Mouse (Mus musculus) heart, postnatal 10 days (tissue): ENCODE results near the gene Nme2. TPM values are rescaled to one million over a fixed set of nuclear protein-coding genes. Genes with fewer than 3 reads are reported as not detected.

Experiments
- DNase-seq, 2 experiments: peaks; one replicate each; pipeline ENCODE4 v3.0.0; 2021
- intact Hi-C: fragments of 180-260 bp; cut with DNase I; formaldehyde crosslinking; loops from one replicate; pipeline ENCODE4 v1.15.1; 2025
- total RNA-seq, 2 experiments: library from RNA; stranded (reverse); gene quantifications; 2 replicates each; pipeline ENCODE4 v1.2.3; 2021

The Nme2 gene
- 1,000 to 10,000 TPM; 1,170 to 1,184 TPM for total RNA-seq

DNA sequence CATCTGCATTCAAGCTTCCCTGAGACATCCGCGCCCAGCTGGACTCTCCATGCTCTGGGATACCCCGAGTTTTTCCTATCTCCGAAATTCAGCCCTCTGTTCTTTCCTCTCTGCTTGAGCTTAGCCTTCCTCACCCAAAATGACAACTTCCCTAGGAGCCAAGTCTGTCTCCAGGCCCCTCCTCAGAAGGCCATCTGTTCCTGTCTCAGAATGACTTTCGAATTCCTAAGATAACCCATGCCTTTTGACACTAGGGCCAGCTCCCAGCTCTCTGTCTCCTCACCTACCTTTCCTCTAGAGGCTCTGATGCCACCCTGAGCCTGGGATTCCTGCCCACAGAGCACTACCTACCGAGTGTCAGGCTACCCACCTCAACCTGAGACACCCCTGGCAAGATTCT, at the start of gene Nme2:
Gene Nme2 (minus strand): TSS at position 101 of the 400 bp plus-strand sequence.
- intact Hi-C loops: no loop called here

DNA sequence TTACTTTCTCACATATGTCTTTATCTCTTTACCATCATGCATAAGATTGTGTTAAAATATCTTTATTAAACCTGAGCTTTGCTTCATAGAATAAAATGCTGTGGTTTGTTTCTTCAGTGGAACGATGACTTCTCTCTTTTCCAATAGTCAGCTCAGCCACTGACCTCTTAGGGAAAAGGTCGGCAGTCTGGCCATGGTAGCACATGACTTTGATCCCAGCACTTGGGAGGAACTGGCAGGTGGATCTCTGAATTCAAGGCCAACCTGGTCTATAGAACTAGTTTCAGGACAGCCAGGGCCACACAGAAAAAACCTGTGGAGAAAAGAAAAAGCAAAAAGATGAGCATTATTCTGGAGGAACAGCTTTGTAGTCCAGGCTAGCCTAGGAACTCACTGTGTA, 47.3 kb upstream of the Nme2 start:
- intact Hi-C loops: no loop called here
- DNase-seq: no peak

More for the DNA sequence above, at the start of gene Nme2:
- DNase-seq: no peak

DNA sequence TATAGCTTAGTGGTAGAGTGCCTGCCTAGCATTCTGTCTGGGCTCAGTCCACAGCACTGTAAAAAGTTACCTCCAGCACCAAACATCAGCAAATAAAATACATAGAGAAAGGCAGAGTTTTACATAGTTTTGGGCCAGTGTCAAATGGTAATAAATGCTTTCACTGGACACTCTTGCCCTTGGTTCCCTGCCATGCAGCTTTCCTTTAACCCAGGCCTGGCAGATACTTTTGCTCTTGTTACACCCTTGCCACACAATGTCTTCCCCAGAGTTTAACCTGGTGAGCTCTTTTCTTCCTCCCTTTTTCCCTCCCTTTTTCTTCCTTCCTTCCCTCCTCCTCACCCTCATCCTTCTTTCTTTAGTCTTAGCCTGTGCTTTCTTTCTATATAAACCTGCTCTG, 43.2 kb upstream of the Nme2 start:
- intact Hi-C loops: loop anchor here (5.0 kb wide), 1 partner anchor 112 kb away; the partner anchor contains the start of genes Mbtd1 and Utp18
- no peak for DNase-seq

DNA sequence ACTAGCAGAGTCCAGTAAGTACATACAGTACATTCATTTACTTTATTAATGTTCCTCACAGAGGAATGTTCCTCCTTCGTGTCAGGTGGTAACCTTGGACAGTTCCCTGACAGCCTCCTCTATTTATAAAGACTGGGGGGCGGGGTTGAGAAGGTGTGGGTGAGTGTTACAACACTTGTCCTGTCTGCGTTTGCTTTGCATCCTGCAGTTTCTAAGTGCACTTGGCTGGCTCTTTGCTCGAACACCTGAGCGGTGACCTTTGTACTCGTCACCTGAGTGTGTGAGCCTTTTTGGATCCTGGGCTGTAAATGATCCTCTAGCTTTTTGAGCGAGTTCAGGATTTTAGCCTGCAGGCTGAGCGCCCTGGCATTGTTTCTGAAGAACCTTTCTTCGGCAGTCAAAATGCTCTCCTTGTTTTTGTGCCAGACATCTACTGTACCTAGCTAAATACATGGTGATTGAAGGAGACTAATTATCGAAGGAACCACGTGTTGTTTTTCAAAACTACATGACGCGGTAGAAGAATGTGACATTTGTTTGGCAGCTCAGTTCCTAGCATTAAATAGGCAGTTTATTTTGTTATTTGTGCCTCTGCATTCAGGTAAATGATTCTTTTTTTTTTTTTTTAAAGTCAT, 41.2 kb upstream of the Nme2 start:
- intact Hi-C loops: loop anchor here (2.0 to 5.0 kb wide), 2 partner anchors 50 to 110 kb away; partner anchors contain the start of genes Mbtd1 and Utp18
- peak; percentile 58 to 60 for DNase-seq

DNA sequence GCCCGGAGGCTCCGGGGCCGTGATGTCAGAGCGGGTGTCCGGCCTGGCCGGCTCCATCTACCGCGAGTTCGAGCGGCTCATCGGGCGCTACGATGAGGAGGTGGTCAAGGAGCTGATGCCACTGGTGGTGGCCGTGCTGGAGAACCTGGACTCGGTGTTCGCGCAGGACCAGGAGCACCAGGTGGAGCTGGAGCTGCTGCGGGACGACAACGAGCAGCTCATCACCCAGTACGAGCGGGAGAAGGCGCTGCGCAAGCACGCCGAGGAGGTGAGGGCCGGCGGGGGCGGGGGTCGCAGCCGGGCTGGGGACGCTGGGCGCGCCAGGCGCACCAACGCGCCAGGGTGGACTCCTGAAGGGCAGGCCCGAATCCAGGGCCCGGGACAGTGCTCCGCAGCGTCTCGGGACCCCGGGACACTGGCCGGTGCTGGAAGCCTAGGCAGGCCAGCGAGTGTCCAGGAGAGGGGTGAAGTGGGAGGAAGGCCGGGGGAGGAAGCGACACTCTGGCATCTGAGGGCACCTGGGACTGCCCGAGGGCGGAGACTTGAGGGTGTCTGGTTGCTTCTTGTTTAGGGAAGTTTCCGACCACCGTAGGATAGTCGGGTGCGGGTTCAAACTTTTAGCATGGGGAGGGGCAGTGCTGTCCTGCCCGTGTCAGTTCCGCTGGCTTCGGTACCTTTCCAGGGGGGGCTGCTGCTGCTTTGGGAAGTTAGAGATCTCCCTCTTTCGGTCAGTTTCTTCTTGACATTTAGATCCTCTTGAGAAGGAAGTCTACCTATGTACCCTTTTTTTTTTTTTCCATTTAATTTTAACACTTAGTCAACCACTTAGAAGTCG, 40.5 kb upstream of the Nme2 start:
- intact Hi-C loops: loop anchor here (1.0 to 5.0 kb wide), 3 partner anchors 28 to 109 kb away; partner anchors contain the start of genes Gm20390, Mbtd1, Nme1 and Utp18
- peak; percentile 55 to 74 for DNase-seq

DNA sequence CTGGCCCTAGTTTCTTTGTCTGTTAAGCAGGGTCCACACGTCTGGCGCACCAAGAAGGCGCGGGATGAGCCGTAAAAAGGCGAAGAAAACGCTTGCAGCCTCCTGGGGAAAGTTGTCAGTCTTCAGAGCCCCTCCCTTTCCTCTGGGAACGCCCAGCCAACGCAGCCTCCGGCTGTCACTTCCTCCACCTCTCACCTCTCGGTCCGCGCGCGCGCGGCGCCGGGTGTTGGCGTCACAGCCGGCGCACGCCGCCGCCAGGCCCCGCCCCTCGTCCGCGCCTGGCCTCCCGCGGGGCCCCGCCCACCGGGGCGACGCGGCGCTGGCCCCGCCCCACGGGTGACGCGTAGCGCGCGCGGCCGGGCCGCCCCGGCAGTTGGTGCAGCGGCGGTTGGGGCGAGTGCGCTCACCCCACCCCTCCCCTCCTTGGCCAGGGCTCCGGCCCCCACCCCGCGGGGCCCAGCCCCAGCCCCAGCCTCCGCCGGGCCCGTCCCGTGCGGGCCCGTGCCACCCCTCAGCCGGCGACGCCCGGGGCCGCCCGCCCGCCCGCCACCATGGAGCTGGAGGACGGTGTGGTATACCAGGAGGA, 39.8 kb upstream of the Nme2 start, which contains the start of gene Spag9:
Gene Spag9 (plus strand): TSS at position 372 of the 586 bp plus-strand sequence.
- DNase-seq: peak; percentile 94 to 96
- intact Hi-C loops: loop anchor here (1.0 to 5.0 kb wide), 3 partner anchors 28 to 109 kb away; partner anchors contain the start of genes Gm20390, Mbtd1, Nme1 and Utp18

DNA sequence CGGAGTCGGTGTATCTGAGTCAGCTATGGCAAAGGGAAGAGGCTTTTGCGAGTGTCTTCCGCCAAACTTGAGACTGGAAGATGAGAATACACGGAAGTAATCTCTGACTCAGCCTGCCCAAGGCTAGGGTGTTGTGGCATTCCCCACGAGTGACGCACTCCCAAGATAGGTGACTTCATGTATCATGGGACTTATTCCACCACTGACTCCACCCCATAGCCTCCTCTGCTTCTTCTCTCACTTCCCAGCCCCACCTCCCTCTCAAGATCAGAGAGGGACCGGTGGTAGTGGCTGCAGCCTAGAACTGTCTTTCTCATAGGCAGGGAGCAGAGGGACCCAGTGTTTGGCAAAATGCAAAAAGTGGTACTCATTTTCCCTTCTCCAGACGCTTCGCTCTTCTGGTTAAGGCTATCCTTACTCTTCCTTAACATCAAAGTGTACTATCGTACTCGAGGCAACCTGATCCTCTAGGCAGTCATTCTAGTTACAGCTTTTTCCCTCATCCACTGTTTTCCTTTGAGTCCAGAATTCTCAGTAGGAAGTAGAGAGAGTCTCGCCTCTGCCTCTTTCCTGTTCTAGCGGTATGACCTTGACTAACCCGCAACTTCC, 39.2 kb upstream of the Nme2 start:
- intact Hi-C loops: loop anchor here (5.0 kb wide), 1 partner anchor 108 kb away; the partner anchor contains the start of genes Mbtd1 and Utp18
- DNase-seq: peak; percentile 92 to 93

DNA sequence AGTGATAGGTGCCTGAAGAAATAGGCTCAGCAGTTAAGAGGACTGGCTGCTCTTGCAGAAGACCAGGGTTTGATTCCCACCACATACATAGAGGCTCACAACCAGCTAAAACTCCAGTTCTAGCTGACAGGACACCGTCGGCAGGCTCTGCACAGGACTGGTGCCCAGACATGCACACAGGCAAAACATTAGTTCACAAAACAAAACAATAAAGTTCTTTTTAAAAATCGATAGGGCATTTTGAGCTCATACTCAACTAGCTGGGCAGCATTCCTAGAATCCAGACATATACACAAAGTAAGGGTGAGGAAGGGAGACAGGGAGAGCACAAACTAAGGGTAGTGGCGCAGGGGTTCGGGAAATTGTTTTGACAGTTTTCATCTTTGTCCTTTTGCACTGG, 38.5 kb upstream of the Nme2 start:
- peak in 1 of 2 experiments; percentile 9 for DNase-seq
- intact Hi-C loops: no loop called here

DNA sequence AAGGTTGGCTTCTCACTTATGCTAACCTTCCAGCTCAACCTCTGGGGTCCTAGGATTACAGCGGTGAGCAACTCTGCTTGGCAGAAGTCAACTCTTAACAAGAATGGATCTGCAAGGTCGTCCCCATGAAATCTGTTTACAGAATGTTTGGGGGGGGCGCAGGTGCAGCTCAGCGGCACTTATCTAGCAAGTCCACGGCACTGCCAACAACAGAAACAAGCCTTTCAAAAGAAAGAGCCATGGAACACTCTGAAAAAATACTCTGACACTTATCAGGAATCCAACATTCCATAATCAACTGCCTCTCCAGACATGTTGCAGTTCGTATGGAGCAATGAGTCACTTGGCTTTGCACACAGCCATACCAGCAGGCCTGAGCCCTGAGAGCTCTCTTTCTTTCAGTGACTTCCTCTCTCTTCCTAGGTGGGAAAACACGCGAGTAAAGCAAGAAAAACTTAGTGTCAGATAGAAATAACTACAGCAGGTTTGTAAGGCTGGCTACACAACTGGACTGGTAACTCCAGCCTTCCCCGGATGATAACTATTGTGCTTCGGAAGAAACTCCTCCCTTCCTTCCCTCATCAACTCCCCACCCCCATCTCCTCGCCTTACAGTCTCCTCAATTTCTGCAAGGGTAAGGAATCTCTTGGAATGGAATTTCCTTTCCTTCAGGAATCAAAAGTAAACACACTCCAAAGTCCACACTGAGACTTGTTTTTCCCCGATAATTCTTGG, 32.4 kb upstream of the Nme2 start:
- intact Hi-C loops: no loop called here
- peak; percentile 50 to 54 for DNase-seq

DNA sequence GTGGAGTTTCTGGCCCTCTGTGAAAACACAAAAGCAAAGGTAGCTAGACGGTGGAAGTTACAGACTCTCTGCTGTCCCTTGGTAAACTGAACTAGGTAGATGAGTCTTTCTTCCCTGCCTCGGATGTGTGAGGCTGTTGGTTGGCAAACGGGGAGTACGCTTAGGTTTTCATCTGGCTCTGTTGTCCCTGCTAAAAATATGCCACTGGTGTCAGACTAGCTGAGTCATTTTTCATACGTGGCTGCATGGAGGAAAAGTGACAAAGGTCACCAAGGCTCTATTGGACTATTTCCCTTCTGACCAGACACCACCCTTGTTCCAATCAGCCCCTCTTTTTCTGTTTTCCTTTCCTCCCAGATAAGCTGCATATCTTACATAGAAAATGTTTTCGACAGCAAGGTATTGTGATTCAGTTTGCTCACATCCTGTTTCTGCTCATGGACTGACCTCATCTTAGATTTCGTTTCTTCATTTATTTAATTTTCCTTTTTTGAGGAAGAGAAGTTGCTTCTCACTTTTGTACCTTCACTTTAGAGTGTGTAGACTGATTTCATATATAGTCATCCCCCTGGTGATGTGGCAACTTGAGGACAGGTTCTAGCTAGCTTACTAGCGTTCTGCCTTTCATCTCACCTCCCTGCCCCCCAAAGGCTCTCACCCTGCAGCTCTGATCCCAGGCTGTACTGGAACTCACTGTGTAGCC, 31.7 kb upstream of the Nme2 start:
- intact Hi-C loops: no loop called here
- DNase-seq: peak; percentile 66 to 71

DNA sequence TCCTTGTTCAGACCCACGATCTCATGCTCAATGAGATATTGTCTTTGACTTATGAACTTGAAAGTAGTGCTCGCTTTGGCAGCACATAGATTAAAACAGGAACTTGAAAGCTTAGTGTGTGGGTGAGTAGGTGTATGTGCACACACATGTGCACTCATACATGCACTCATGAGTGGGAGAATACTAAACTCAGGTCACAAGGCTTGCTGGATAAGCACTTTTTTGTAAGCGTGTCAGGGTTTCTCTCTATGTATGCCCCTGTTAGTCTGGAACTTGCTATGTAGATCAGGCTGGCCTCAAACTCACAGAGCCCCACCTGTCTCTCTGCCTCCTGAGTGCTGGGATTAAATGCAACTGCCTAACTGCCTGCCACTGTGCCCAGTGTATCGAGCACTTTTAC, 31.0 kb upstream of the Nme2 start:
- no peak for DNase-seq
- intact Hi-C loops: no loop called here

DNA sequence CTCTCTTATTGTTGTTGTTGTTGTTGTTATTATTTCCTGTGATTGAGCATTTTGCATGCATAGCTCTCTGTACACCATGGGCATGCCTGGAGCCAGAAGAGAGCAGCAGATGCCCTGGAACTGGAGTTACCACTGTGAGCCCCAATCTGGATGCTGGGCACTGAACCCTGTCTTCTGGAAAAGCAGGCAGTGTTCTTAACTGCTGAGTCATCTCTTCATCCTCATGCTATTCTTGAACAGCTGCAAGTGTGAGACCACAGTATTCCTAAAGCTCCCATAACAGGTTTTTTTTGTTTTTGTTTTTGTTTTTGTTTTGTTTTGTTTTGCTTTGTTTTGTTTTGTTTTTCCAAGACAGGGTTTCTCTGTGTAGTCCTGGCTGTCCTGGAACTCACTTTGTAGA, 30.2 kb upstream of the Nme2 start:
- intact Hi-C loops: loop anchor here (1.0 kb wide), 1 partner anchor 10 kb away; no protein-coding TSS in a partner anchor

DNA sequence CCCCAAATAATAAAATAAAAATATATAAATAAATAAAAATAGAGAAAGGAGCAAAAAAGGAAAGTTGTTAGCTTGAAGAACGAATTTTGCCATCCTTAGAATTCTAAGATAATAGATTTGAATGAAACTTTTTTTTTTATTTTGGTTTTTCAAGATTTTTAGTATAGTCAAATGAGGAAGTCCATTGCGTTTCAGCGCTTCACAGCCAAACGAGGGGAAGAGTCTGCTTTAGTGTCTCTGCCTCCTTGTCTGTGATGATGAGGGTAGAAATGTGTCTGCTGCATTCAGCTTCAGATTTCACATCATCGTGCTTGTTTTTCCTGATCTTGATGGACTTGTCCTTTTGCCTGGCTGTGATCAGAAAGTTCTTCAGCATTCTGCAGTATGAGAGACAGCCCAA, 29.2 kb upstream of the Nme2 start:
- intact Hi-C loops: no loop called here
- DNase-seq: no peak

More for the DNA sequence above, 30.2 kb upstream of the Nme2 start:
- DNase-seq: no peak

DNA sequence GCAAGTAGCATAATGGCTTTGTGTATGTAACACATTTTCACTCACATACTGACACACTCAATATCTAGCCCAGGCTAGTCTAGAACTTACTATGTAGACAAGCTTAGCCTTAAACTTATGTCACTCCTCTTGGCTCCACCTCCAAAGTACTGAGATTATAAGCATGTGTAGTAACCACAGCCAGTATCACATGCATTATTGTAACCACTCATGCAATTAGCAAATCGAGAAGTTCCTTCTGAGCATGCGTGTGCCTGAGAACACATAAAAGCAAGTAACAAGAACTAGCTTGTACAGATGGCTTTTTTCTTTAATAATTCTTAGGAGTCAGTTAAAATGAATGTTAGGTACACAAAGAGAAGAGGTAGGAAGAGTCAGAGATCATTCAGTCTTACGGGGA, 28.6 kb upstream of the Nme2 start:
- intact Hi-C loops: no loop called here
- DNase-seq: no peak

DNA sequence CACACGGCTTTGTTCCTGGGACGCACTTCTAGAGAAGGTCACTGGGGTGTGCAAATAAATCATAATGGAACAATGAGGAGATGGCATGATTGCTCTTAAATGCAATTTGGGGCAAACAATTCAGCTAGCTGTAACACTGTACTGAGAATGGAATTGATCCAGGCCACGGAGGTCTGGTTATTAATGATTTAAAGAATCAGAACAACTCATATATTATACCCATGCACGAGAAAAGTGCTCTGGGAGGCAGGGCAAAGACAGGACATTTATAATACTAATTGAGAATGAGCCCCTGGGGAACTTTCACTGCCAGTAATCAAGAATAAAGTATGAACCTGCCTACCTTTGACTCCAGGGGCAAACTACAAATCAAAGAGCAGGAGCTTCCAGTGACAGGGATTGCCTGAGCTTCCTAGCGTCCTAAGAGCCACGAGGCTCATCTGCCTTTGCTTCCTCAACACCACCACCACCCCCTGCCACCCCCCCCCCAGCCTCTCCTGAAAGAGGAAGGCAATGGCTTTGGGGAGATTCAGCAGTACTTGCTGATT, 23.5 kb upstream of the Nme2 start:
- no peak for DNase-seq
- intact Hi-C loops: no loop called here

DNA sequence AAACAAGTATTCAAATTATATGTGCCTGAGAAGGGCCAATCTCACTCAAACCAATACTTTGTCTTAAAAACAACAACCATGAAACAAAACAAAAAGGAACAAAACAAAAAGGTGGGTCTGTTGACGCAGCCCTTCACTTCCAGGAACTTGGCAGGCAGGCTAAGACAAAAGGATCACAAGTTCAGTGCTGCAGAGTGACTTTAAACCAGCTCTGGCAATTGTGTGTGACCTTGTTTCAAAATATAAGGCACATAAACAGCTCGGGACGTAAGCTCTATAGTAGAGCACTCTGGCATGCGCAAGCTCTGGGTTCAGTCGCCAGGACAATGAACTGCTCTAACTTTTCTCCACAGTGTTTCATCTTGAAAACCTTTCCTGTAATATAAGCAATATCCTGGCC, 16.9 kb upstream of the Nme2 start:
- DNase-seq: no peak
- intact Hi-C loops: no loop called here

DNA sequence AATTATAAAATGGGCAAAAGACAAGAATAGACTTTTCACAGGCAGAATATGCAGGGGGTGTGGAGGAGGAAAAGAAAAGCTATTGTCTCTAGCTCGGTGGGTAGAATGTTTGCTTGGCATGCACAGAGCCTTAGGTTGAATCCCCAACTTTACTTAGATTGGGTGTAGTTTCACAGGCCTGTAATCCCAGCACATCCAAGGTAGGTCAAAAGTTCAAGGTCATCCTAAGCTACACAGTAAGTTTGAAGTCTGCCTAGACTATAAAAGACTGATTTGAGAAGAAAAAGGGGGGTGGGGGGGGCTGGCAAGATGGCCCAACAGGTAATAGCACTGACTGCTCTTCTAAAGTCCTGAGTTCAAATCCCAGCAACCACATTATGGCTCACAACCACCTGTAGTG, 13.7 kb upstream of the Nme2 start:
- intact Hi-C loops: loop anchor here (5.0 kb wide), 1 partner anchor 103 kb away; no protein-coding TSS in a partner anchor
- no peak for DNase-seq

DNA sequence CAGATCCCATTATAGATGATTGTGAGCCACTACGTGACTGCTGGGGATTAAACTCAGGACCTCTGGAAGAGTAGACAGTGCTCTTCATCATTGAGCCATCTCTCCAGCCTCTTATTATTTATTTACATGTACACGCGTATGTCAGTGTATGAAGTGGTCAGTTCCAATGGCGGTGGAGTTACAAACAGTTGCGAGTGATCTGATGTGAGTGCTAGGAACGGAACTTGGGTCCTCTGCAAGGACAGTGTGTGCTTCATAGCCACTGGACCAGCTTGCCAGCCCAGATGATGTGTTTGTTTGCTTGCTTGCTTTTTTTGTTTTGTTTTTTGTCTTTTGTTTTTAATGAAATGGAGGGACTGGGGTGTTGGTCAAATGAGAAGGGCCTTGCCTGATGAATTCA, 13.1 kb upstream of the Nme2 start:
- intact Hi-C loops: loop anchor here (5.0 kb wide), 1 partner anchor 103 kb away; no protein-coding TSS in a partner anchor
- DNase-seq: no peak

DNA sequence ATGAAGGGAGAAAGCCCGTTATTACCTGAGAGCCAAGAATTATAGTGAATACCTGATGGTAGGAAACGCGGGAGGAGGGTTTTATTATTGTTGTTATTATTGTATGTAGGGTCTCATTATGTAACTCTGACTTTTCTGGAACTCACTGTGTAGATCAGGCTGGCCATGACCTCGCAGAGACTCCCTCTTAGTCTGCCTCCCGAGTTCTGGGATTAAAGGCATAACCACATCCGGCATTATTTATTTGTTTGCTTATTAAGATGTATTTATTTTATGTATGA, 12.7 kb upstream of the Nme2 start:
- intact Hi-C loops: loop anchor here (1.0 to 5.0 kb wide), 3 partner anchors 28 to 119 kb away; partner anchors contain the start of gene Spag9
- no peak for DNase-seq
